Mouse (Mus musculus) Patski (cell line): ENCODE measurements around the gene Lrg1. TPM values are rescaled to one million over a fixed set of nuclear protein-coding genes. Genes with fewer than 3 reads are reported as not detected.
"Not testable (repeated sequence)": the region's sequence is repeated elsewhere in the genome, so short reads cannot be mapped to it uniquely, and the experiment has no call there.

ENCODE experiments used
- ATAC-seq: fragments of 100-300 bp; one replicate; pipeline ENCODE4 v1.8.0; 2021
- CTCF ChIA-PET: fragments of 350-600 bp; sonication (Branson Sonifier 250); formaldehyde crosslinking; loops from one replicate; lab custom pipeline; 2022; ENCODE audit warnings: inconsistent platforms; lab: Charles Lee
- POLR2A ChIA-PET: fragments of 350-600 bp; sonication (Branson Sonifier 250); formaldehyde crosslinking; loops from one replicate; lab custom pipeline; 2022; ENCODE audit warnings: antibody characterized with exemption, inconsistent platforms; lab: Charles Lee
- DNase-seq: peaks from one replicate; pipeline ENCODE4 v3.0.0-alpha.2; 2011; ENCODE audit warnings: low read depth, low spot score
- H3K27me3 ChIP-seq: fragments of 371-371 bp; one replicate; pipeline ENCODE4 v1.5.1; 2021
- CTCF ChIP-seq: fragments of 100-300 bp; IDR thresholded peaks from one replicate; pipeline ENCODE4 v1.5.1; 2021
- in situ Hi-C: fragments of 300-500 bp; cut with MboI; formaldehyde crosslinking; loops from 3 replicates; pipeline ENCODE4 v1.11.1; 2018; ENCODE audit warnings: low pct_unique_long_range_greater_than_20kb, mixed read lengths
- polyA plus RNA-seq: library from polyadenylated mRNA; unstranded; gene quantifications from one replicate; pipeline ENCODE4 v1.2.3, GENCODE M21; 2021

Lrg1 gene
- polyA plus RNA-seq, 1 experiment from 2014 or later: 0.08 TPM

DNA sequence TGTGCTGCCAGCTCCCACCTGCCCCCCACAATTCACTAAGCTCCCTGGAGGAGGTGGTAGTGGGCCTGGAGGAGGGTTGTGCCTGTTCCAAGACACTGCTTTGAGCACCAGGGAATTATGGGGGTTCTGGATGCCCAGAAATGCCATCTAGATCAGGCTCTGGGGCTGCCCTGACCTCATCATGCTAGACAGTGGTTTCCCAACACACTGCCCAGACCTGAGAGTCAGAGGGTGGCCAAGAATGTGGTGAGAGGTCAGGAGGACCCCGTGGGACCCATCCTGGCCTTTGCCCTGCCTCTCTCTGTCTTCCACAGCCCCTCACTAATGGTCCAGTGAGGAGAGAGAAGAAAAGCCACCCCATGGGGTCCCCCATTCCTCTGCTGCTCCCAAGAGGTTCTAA, 10.8 kb downstream of the Lrg1 start:
- DNase-seq (no peak), ATAC-seq (no peak)
- in situ Hi-C loops: no loop called here
- POLR2A ChIA-PET: no interaction called here
- no peaks in the 10 kb centered on the region for H3K27me3 ChIP-seq
- CTCF ChIA-PET: interaction anchor here (0.7 to 1.7 kb wide), 6 partner anchors 8 to 90 kb away, joined by 3 to 10 read pairs (median 4); no protein-coding TSS in a partner anchor
- TF ChIP-seq CTCF: no peak

DNA sequence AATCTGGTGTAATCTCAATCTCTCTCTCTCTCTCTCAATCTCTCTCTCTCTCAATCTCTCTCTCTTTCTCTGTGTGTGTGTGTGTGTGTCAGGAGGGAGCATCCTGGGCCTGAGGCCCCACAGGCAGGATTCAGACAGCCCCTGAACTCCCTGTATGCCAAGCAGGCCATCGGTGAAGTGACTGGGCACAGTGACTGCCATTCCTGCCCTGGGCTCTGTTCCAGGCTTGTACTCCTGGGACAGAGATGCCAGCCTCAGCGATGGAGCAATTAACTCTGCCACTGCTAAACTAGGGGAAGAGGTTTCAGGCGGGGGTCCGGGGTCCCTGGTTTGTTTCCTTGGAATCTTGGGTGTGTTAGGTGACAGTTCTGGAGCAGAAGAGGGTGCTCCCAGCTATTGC, 11.2 kb downstream of the Lrg1 start:
- H3K27me3 ChIP-seq: no peaks in the 10 kb centered on the region
- TF ChIP-seq CTCF: no peak
- in situ Hi-C loops: no loop called here
- DNase-seq: no peak
- ChIA-PET CTCF (interaction anchor here (1.6 kb wide), 1 partner anchor 10 kb away, joined by 10 read pairs; no protein-coding TSS in a partner anchor), POLR2A (no interaction called here)
- no peak for ATAC-seq

DNA sequence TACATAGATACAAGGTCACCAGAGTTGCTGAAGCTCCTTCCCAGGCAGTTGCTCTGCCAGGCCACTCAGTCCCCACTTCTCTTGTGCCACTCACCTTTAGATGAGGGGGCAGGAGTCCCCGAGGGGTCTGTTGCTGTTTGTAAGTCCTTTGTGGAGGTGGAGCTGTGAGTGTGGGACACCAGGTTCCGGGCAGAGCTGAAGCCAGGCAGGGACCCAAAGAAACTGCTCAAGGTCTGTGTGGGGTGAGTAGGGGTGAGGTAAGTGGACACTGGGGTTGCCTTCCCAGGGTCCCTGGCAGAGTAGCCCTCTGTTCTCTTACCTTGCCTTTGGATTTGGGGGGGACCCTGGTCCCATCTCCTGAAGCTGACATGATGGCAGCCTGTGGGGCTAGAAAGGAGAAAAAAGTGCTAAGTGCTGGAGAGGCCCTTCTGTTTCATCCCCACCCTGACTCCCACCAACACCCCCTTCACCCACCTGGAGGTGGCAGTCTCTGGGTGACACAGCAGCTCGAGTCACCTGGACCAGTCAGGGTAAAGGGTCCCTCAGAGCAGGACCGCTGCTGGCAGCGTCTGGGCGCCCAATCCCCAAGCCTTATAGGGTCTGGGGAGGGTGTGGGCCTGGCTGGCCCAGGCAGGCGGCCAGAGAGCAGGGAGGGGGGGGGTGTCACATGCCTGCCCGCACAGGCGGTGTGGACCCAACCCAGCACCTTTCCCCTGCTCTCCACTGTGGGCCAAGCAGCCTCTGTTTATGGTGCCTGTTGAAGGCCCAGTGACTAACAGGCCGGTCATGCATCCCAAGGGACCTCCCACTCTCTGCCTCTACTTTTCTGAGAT, 12.4 kb downstream of the Lrg1 start, which contains the start of gene Plin4:
TSS of gene Plin4 (minus strand) at position 585 of the 833 bp plus-strand sequence.
- no peak for TF ChIP-seq CTCF
- POLR2A ChIA-PET: interaction anchor here (1.5 kb wide), 1 partner anchor 10 kb away, joined by 8 read pairs; no protein-coding TSS in a partner anchor
- ATAC-seq (peak; percentile 74), DNase-seq (peak; percentile 42)
- in situ Hi-C loops: no loop called here
- CTCF ChIA-PET: interaction anchor here (0.7 to 1.0 kb wide), 2 partner anchors 14 to 73 kb away, joined by 3 read pairs; partner anchors contain the start of gene Sh3gl1
- no peaks in the 10 kb centered on the region for H3K27me3 ChIP-seq

DNA sequence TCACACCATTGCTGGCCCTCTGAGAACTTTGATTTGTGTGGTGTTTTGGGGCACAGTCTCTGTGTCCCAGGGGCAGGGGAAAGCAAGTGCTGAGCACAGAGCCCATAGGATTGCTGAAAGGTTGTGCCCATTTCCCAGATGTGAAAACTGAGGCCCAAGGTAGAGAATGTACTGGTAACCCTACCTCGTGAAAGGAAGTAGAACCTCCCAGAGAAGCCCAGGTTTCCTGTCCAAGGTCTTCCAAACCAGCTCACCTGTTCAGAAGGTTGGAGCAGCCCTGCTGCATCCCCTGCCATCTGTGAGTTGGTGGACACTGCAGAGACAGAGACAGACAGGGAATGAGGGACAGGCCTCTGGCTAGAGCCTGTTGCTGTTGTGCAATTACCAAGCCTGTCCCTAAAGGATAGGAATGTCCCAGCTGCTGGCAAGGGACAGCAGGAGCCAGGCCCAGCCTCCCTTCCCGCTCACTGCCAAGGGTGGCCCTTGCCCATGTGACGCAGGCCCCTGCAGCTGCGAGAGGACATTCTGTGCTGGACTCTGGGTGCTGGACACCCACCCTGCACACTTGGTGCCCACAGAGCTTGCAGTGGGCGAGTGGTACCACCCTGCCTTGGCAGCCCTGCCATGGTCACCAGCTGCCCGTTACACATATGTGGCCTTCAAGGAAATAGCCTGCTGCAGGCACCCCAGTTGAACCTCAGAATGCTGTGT, 13.3 kb downstream of the Lrg1 start:
- in situ Hi-C loops: no loop called here
- DNase-seq: no peak
- ATAC-seq: no peak
- no peaks in the 10 kb centered on the region for H3K27me3 ChIP-seq
- CTCF ChIA-PET: interaction anchor here (1.0 kb wide), 1 partner anchor 72 kb away, joined by 3 read pairs; the partner anchor contains the start of gene Sh3gl1
- POLR2A ChIA-PET: interaction anchor here (0.6 to 1.5 kb wide), 2 partner anchors 9 to 146 kb away, joined by 3 to 8 read pairs; no protein-coding TSS in a partner anchor
- TF ChIP-seq CTCF: no peak

DNA sequence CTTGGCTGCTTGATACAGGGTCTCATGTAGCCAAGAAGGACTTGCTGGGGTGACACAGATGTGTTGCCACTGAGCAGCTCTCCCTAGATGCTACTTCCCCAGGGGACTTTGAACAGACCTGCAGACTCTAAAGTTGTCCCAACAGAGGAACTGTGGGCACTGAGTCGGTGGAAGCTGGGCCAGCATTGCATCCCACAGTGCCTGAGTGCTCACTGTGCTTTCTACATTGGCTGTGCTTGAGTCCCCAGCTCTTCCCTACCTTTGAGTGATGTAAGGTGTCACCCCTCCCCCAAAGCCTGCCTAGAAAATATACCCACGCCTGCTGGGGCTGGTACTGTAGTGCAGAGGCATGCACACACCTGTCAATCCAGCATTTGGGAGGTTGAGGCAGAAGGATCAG, 14.1 kb downstream of the Lrg1 start:
- no peak for TF ChIP-seq CTCF
- DNase-seq (no peak), ATAC-seq (no peak)
- H3K27me3 ChIP-seq: no peaks in the 10 kb centered on the region
- CTCF ChIA-PET: no interaction called here
- POLR2A ChIA-PET: interaction anchor here (0.5 to 1.5 kb wide), 4 partner anchors 8 to 149 kb away, joined by 3 to 8 read pairs (median 4); partner anchors contain the start of gene Yju2
- in situ Hi-C loops: no loop called here

DNA sequence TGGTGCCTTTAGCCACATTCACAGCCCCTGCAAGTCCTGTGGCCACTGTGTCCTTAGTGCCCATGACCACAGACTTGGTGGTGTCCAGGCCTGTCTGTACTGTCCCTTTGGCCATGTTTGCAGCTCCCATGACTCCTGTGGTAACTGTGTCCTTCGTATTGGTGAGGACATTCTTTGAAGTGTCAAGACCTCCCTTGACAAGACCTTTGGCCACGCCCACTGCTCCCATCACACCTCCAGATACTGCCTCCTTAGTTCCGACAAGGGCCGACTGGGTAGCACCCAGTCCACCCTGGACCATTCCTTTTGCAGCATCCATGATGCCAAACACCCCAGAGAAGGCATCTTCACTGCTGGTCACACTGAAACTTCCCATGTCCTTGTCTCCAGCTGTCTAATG, 14.8 kb downstream of the Lrg1 start:
- ATAC-seq: no peak

DNA sequence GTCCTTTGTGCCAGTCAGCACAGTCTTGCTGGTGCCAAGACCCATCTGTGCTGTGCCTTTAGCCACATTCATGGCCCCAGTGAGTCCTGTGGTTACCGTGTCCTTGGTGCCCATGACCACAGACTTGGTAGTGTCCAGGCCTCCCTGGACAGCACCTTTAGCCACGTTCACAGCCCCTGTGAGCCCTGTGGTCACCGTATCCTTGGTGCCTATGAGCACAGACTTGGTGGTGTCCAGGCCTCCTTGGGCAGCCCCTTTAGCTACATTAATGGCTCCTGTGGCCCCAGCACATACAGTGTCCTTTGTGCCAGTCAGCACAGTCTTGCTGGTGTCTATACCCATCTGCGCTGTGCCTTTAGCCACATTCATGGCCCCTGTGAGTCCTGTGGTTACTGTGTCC, 15.4 kb downstream of the Lrg1 start:
- H3K27me3 ChIP-seq, in situ Hi-C loops, DNase-seq, CTCF ChIA-PET, ATAC-seq: not testable (repeated sequence)
- POLR2A ChIA-PET: interaction anchor here (1.4 kb wide), 1 partner anchor 11 kb away, joined by 4 read pairs; no protein-coding TSS in a partner anchor

More for the DNA sequence above, 14.8 kb downstream of the Lrg1 start:
- H3K27me3 ChIP-seq: no peaks in the 10 kb centered on the region
- in situ Hi-C loops: no loop called here
- no peak for DNase-seq
- TF ChIP-seq CTCF: no peak
- POLR2A ChIA-PET: interaction anchor here (1.4 kb wide), 1 partner anchor 11 kb away, joined by 4 read pairs; no protein-coding TSS in a partner anchor
- CTCF ChIA-PET: no interaction called here

DNA sequence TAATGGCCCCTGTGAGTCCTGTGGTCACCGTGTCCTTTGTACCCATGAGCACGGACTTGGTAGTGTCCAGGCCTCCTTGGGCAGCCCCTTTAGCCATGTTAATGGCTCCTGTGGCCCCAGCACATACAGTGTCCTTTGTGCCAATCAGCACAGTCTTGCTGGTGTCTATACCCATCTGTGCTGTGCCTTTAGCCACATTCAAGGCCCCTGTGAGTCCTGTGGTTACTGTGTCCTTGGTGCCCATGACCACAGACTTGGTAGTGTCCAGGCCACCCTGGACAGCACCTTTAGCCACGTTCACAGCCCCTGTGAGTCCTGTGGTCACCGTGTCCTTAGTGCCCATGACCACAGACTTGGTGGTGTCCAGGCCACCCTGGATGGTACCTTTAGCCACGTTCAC, 17.0 kb downstream of the Lrg1 start:
- CTCF ChIA-PET, H3K27me3 ChIP-seq, POLR2A ChIA-PET, DNase-seq, ATAC-seq, in situ Hi-C loops: not testable (repeated sequence)

DNA sequence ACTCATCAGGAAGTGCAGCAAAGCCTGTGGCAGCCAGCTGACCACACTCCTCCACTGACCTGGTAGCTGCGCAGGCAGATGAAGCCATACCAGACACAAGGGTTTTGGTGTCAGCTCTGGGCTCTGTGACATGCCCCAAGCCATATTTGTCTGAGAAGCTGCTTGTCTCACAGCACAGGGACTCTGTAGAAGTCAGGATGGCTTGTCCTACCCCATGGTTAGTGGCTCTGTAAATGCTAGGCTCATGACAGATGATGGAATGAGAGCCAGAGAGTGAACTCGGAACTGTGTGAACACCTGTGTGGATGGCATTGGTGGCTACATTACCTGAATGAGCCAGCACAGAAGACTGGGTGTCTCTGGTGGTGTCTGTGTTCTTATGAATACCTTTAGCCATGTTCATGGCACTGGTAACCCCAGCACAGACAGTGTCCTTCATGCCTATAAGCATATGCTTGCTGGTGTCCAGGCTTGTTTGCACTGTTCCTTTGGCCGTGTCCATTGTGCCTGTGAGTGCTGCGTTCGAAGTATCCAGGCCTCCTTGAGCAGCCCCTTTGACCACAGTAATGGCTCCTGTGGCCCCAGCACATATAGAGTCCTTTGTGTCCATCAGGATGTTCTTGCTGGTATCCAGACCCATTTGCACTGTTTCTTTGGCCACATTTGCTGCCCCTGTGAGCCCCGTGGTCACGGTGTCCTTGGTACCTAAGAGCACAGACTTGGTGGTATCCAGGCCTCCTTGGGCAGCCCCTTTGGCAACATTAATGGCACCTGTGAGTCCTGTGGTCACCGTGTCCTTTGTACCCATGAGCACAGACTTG, 18.1 kb downstream of the Lrg1 start:
- POLR2A ChIA-PET: no interaction called here
- CTCF ChIA-PET: interaction anchor here (1.3 to 1.5 kb wide), 2 partner anchors 8 to 14 kb away, joined by 4 to 5 read pairs; no protein-coding TSS in a partner anchor
- no peak for TF ChIP-seq CTCF
- in situ Hi-C loops: no loop called here
- DNase-seq: no peak
- H3K27me3 ChIP-seq: no peaks in the 10 kb centered on the region
- ATAC-seq: no peak

DNA sequence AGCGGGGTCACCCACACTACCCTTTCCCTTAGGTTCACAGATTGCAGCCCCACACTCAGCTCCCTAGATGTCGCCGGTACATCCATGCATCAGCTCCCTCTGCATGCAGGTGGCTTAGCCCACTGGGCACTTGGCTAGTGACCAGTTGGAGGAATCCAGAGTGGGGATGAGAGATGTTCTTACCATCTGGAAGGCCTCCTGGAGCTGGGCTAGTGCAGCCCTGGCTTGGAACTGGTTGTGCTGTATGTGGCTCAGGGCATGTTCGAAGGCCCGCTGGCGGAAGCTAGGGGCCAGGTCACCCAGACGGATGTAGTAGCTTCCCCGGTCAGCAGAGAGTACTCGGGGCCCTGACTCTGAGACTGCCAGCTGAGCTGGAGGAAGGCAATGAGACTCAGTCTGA, 18.9 kb downstream of the Lrg1 start:
- in situ Hi-C loops: no loop called here
- ATAC-seq (no peak), DNase-seq (no peak)
- no peaks in the 10 kb centered on the region for H3K27me3 ChIP-seq
- TF ChIP-seq CTCF: no peak
- CTCF ChIA-PET: interaction anchor here (1.3 to 1.5 kb wide), 2 partner anchors 9 to 13 kb away, joined by 4 to 5 read pairs; no protein-coding TSS in a partner anchor
- POLR2A ChIA-PET: no interaction called here
